Mouse (Mus musculus) hindbrain, postnatal 0 days (tissue): Measurements from ENCODE around the gene Kcnip1. TPM values are rescaled to one million over a fixed set of nuclear protein-coding genes. Genes with fewer than 3 reads are reported as not detected.

ENCODE experiments used
- ATAC-seq: fragments of 200-750 bp; cut with Nextera tagmentation; 2 replicates; pipeline ENCODE4 v1.8.0; 2017; ENCODE audit warnings: mild to moderate bottlenecking, moderate TSS enrichment, moderate library complexity
- DNase-seq: peaks from one replicate; pipeline ENCODE4 v3.0.0-alpha.2; 2015; ENCODE audit warnings: low spot score
- H3K27ac ChIP-seq: fragments of 300-500 bp; sonication (generic); 2 replicates; pipeline ENCODE4 v1.5.1; 2014; ENCODE audit warnings: mild to moderate bottlenecking
- H3K27me3 ChIP-seq: fragments of 300-500 bp; sonication (generic); 2 replicates; pipeline ENCODE4 v1.6.1; 2014; ENCODE audit warnings: low read length, mixed read lengths; ENCODE audit not compliant: insufficient read depth
- H3K36me3 ChIP-seq: fragments of 300-500 bp; sonication (generic); 2 replicates; pipeline ENCODE4 v1.6.1; 2014; ENCODE audit warnings: low read length, mixed read lengths; ENCODE audit not compliant: insufficient read depth
- H3K4me1 ChIP-seq: fragments of 300-500 bp; sonication (generic); 2 replicates; pipeline ENCODE4 v1.6.1; 2014; ENCODE audit warnings: antibody characterized with exemption, low read length, mixed read lengths; ENCODE audit not compliant: insufficient read depth
- H3K4me2 ChIP-seq: fragments of 300-500 bp; sonication (generic); 2 replicates; pipeline ENCODE4 v1.6.1; 2014; ENCODE audit warnings: low read depth, mild to moderate bottlenecking, low read length, moderate library complexity, mixed read lengths
- H3K4me3 ChIP-seq: fragments of 300-500 bp; sonication (generic); 2 replicates; pipeline ENCODE4 v1.5.1; 2014; ENCODE audit warnings: low read length
- H3K9ac ChIP-seq: fragments of 300-500 bp; sonication (generic); replicated peaks from 2 replicates; pipeline ENCODE4 v1.6.1; 2014; ENCODE audit warnings: mild to moderate bottlenecking, low read length, moderate library complexity, mixed read lengths
- H3K9me3 ChIP-seq: fragments of 300-500 bp; sonication (generic); 2 replicates; pipeline ENCODE4 v1.6.1; 2016; ENCODE audit warnings: low read length, mixed read lengths
- CTCF ChIP-seq: IDR thresholded peaks from 2 replicates; pipeline ENCODE4 v1.5.1; 2016; ENCODE audit warnings: antibody characterized with exemption, control low read depth, low read depth
- WGBS: fragments of 180-500 bp; shearing (Covaris S2); extraction: QIAGEN DNeasy Blood & Tissue Kit; methylation state at CpG from one replicate; pipeline ENCODE4 v1.1.7; 2014; 5-methylcytosine and 5-hydroxymethylcytosine counted together
- polyA plus RNA-seq: library from polyadenylated mRNA; unstranded; fragments of >200 nt; fragmentation: Nextera tagmentation; extraction: Ambion mirVana; gene quantifications from 2 replicates; pipeline ENCODE4 v1.2.1, GENCODE M21; 2015
- total RNA-seq: library from RNA; depleted of rRNA; stranded (reverse); fragments of >200 nt; gene quantifications from 2 replicates; pipeline ENCODE4 v1.2.3, GENCODE M21; 2014

Kcnip1 gene
- total and polyA plus RNA-seq, 2 experiments from 2014 or later = 66.8 to 132 TPM

DNA sequence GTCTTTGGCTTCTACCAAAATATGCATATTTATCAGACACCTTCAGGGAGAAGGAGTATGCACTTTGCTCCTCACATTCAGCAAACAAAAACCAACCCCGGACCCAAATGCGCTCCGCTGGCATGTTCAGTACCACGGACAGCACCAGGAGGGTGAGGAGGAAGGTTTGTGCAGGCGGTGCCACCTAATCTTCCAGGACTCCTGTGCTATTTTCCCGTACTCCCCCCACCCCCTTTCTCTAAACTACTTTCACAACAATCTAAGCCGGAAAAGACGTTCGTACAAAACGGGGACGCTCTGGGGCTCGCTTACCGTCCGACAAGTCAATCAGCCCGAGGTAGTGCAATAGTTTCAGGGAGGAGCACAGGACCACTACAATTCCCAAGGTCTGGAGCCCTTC, 312.8 kb downstream of the Kcnip1 start:
- ATAC-seq = no peak
- Histone ChIP-seq H3K4me2 (peak overlapping the region; percentile 44), H3K27ac (no peak overlapping the region), H3K4me1 (no peaks in the 10 kb centered on the region), H3K9me3 (no peaks in the 10 kb centered on the region), H3K9ac (no peak overlapping the region), H3K27me3 (no peaks in the 10 kb centered on the region), H3K4me3 (peak overlapping the region; percentile 21), H3K36me3 (no peaks in the 10 kb centered on the region)
- no peak for TF ChIP-seq CTCF
- WGBS = 4% methylated on average over 15 of the region's 15 CpGs
- peak; percentile 56 for DNase-seq

DNA sequence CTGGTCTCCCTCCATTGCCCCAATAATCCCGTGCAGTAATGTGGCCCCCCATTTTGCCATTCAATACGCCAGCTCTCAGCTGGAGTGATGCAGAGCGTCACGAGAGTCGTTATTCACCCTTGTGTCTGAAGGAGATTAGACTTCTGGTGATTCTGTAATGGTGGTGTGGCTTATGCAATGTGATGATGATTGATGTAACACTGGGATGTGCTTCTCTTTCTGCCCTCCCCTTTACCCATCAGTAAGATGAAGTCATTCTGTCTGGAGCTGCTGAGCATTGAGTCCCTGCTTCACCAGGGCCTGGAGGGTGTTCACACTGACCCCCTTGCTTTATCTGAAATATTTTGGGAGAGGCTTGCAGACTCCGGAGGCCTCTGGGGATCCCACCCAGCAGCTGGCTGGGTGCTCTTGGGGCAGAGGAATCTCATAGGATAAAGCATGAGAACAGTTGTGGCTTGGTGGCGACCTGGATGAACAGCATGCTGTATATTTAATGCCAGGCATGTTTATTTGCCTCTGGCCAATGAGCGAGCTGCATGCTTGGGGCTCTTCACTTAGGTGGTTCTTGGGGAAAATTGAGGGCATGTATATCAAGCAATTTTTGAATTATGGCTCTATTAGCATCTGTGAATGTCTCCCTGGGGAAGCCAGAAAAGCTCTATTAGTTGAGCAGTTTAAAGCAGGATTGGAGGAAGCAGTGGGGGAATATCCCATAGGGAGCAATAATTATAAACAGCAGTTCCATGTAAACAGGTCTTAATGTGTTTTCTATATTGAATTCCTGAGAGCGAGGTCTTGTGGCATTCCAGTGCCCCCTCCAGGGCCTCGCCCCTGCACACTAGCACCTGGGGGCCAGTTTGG, 322.6 kb downstream of the Kcnip1 start:
- Histone ChIP-seq H3K9me3 (no peaks in the 10 kb centered on the region), H3K36me3 (no peaks in the 10 kb centered on the region), H3K4me2 (no peak overlapping the region), H3K9ac (no peak overlapping the region), H3K4me3 (no peak overlapping the region), H3K27me3 (no peaks in the 10 kb centered on the region), H3K27ac (no peak overlapping the region), H3K4me1 (no peaks in the 10 kb centered on the region)
- no peak for TF ChIP-seq CTCF
- peak; percentile 58 for ATAC-seq
- peak; percentile 30 for DNase-seq
- WGBS = 60% methylated on average over 10 of the region's 10 CpGs

DNA sequence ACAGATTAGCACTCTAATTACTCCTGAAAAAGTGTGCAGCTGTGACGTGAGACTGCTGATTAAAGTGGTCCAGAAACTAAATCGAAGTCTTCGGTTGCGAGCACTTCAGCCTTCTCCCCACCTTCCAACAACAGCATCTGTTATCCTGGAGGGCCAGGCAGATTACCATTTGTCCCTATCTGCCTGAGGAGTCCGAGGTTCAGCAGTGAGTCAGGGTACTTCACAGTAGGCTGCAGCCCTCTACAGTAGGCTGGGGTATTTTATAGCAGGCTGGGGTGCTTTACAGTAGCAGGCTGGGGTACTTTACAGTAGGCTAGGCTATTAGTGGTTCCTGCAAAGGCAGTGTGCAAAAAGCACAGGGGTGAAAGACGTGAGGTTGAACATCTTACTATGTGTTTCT, 324.6 kb downstream of the Kcnip1 start:
- ATAC-seq (no peak), DNase-seq (no peak)
- Histone ChIP-seq H3K4me1 (no peaks in the 10 kb centered on the region), H3K36me3 (no peaks in the 10 kb centered on the region), H3K4me2 (no peak overlapping the region), H3K9me3 (no peaks in the 10 kb centered on the region), H3K9ac (no peak overlapping the region), H3K4me3 (no peak overlapping the region), H3K27ac (no peak overlapping the region), H3K27me3 (no peaks in the 10 kb centered on the region)
- TF ChIP-seq CTCF = no peak
- 65% methylated on average over 6 of the region's 6 CpGs for WGBS

DNA sequence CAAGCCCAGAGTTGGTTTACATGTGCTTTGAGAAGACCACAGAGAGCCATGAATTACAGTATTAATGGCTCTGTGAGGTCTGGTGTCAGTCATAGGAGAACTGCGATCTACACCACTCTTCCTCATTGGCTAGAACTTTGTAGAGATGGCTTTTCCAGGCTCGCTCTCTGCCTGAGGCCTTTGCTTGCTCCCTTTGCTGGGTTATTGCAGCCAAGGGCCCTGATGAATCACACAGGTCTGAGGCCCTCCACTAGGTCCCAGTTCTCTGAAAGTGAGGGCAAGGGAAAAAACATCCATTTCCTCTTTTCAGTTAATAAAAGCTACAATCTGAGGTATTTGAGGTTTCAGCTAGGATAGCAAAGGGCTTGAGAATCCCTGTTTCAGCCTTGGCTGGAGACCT, 329.4 kb downstream of the Kcnip1 start:
- no peaks in the 10 kb centered on the region for H3K36me3 ChIP-seq
- 87% methylated on average over 2 of the region's 2 CpGs for WGBS
- no peak overlapping the region for H3K4me2 ChIP-seq
- no peak overlapping the region for H3K4me3 ChIP-seq
- ATAC-seq (no peak), DNase-seq (no peak)
- TF ChIP-seq CTCF = no peak
- no peaks in the 10 kb centered on the region for H3K4me1 ChIP-seq
- no peak overlapping the region for H3K9ac ChIP-seq
- H3K9me3 ChIP-seq = no peaks in the 10 kb centered on the region
- H3K27me3 ChIP-seq = no peaks in the 10 kb centered on the region
- no peak overlapping the region for H3K27ac ChIP-seq

DNA sequence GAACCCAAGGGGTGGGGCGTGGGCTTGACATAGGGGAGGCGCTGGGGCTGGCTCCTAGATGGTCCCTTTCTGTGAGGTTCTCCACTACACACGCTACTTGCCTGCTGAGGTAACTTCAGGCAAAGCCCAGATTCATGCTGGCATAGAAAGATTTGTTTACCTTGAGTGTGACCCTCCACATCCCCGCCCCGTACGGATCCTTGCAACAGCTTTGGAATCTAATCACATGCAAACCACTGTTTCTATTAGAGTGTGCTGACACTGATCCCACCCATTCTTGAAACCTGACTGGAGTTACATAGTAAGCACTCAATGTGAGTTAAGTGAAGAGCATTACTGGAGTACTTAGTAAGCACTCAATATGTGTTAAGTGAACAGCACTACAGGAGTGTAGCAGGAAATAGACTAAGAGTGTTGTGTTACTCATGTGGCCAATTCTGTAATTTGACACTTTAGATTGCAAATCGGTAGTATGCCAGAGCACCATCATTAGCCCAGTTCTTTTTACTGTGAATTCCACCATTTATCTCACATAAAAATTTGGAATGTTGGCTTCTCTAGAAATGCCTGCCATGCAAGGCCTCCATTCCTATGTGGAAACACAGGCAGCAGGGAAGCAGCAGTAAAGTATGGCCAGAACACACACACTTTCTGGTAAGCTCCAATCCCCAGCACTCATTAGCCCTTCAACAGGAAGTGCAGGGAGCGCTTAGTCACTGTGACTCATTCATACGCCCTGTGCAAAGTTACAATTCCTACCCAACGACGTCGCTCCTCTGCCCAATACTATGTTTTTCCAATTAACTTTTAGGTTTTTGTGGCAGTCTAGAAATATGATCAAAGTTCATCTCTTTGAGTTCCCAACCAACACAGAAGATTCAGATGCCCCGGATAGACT, 332.7 kb downstream of the Kcnip1 start:
- Histone ChIP-seq H3K27me3 (no peaks in the 10 kb centered on the region), H3K9me3 (no peaks in the 10 kb centered on the region), H3K4me1 (no peaks in the 10 kb centered on the region), H3K4me3 (no peak overlapping the region), H3K9ac (no peak overlapping the region), H3K27ac (no peak overlapping the region), H3K4me2 (no peak overlapping the region), H3K36me3 (no peaks in the 10 kb centered on the region)
- DNase-seq = no peak
- no peak for ATAC-seq
- 88% methylated on average over 13 of the region's 13 CpGs for WGBS
- TF ChIP-seq CTCF = no peak

DNA sequence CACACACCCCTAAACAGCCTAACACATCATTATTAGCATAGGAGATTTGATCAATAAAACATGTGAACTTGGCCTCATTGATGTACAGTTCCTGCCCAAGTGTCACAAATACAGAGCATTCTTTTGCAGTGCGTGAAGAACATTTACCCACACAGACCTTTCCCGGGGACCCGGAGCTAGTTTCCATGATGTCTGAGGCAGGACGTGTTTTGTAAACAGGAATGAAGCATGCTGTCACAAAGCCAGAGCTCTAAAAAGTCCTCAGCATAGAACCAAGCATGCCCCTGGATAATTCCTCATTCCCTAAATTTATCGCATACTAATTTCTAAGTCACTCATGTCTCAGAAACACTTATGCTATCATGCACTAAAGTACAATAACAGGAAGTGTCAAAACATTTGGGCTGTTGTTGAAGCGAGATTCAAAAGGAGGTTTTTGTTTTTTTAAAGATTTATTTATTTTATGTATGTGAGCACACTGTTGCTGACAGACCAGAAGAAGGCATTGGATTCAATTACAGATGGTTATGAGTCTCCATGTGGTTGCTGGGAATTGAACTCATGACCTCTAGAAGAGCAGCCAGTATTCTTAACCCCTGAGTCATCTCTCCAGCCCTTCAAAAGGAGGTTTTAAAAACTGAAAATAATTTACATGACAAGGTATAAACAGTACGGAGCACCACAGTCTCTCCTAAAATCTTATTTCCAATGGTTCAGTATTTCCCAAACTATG, 336.9 kb downstream of the Kcnip1 start:
- no peaks in the 10 kb centered on the region for H3K4me1 ChIP-seq
- no peak for TF ChIP-seq CTCF
- H3K9me3 ChIP-seq = no peaks in the 10 kb centered on the region
- H3K4me2 ChIP-seq = no peak overlapping the region
- 72% methylated on average over 7 of the region's 7 CpGs for WGBS
- DNase-seq (no peak), ATAC-seq (no peak)
- no peaks in the 10 kb centered on the region for H3K27me3 ChIP-seq
- H3K27ac ChIP-seq = no peak overlapping the region
- no peak overlapping the region for H3K9ac ChIP-seq
- H3K4me3 ChIP-seq = no peak overlapping the region
- no peaks in the 10 kb centered on the region for H3K36me3 ChIP-seq
